Mouse (Mus musculus) embryonic fibroblast, embryonic 13.5 days (primary cell): ENCODE data around the gene Sectm1b.

Experiments used
- CTCF ChIP-seq: IDR thresholded peaks from 2 replicates; pipeline ENCODE4 v1.5.1; 2011; ENCODE audit warnings: mild to moderate bottlenecking, control low read depth, low read length, moderate library complexity, borderline replicate concordance; ENCODE audit not compliant: insufficient read depth
- POLR2A ChIP-seq: IDR thresholded peaks from 2 replicates; pipeline ENCODE4 v1.6.1; 2011; ENCODE audit warnings: low read depth, mild to moderate bottlenecking, control low read depth, low read length, moderate library complexity

GRCm38 (mm10) chr11:121075655-121076054, 12.3 kb upstream of the Sectm1b start:
- TF ChIP-seq CTCF: no peak
- no peak for TF ChIP-seq POLR2A
